Mouse (Mus musculus) kidney, postnatal 10 days (tissue): ENCODE results near the gene Sptb.

Source experiments
- DNase-seq: peaks from one replicate; pipeline ENCODE4 v3.0.0; 2021; ENCODE audit warnings: mixed read lengths

Sptb gene

GRCm38 (mm10) chr12:76572261-76573251 lies 137.8 kb downstream of the Sptb start:
- DNase-seq = peak; percentile 90

GRCm38 (mm10) chr12:76571266-76571665 lies 139.1 kb downstream of the Sptb start:
- DNase-seq = peak; percentile 77

DNA sequence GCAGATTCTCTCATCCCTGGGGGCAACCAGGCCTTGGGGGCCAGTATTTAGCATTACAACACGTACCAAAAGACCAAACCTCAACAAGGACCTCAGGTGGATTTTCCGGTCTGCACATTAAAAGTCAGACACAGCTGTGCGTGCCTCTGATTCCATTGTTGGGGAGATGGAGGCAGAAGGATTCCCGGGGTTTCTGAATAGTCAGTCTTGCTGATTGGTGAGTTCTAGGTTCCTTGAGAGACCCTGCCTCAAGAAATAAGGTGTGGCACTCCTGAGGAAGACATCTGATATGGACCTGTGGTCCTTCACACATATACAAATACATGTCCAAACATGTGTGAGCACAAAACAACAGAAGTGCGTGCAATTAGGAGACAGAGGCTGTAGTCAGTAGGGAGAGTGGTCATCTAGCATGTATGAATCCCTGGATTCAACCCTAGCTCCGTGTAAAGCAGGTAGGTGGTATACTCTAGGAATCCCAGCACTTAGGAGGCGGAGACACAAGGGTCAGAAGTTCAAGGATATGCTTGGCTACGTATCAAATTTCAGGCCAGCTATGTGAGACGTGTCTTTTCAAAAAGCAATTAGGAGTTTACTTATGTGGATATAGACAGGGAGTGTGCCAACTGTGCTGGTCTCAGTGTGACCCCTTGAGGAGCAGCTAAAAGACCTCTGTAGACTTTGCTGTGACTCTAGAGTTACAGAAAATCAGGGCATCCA lies 140.0 kb downstream of the Sptb start:
- DNase-seq = no peak

- no peak for DNase-seq
These were observed 144.1 kb downstream of the Sptb start for GRCm38 (mm10) chr12:76566284-76566683.

DNA sequence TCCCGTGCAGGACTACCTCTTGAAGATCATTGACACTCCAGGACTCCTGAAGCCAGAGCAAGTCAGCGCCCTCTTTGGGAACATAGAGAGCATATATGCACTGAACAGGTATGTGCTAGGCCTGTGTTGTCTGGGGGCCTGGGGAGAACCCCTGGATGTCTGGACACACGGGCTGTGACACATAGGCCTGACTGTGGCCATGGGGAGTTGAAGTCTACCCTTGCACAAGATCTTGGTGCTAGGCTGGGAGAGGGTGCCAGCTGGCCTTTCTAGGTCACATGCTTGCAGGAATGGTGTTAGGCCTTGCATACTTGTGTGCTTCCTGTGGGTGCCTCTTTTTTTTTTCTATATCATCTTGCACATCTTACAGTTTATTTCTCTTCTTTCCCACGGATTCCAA lies 148.2 kb downstream of the Sptb start:
- DNase-seq = no peak

DNA sequence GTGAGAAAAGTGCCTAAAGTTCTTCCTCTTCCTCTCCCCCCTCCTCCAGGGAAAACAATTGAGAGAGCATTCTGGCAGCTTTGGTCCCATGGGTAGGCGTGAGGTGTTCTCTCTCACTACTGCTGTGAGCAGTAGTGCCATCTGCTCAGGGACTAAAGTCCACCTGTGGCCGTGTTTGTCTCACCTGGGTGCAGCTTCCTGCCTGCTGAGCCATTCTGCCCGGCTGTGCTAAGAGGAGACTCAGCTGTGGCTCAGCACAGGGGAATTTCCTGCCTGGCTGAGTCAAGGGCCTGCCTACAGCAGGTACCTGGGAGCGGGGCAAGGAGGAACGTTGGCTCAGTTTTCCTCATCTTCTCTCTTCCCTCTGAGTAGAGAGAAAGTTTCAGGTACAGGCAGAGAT lies 152.1 kb downstream of the Sptb start:
- DNase-seq = peak; percentile 64

- DNase-seq = no peak
These were observed 153.5 kb downstream of the Sptb start for GRCm38 (mm10) chr12:76556745-76557389.

GRCm38 (mm10) chr12:76556187-76556586 lies 154.2 kb downstream of the Sptb start:
- DNase-seq = no peak

- DNase-seq = no peak
These were observed 155.4 kb downstream of the Sptb start for GRCm38 (mm10) chr12:76554871-76555386.

DNA sequence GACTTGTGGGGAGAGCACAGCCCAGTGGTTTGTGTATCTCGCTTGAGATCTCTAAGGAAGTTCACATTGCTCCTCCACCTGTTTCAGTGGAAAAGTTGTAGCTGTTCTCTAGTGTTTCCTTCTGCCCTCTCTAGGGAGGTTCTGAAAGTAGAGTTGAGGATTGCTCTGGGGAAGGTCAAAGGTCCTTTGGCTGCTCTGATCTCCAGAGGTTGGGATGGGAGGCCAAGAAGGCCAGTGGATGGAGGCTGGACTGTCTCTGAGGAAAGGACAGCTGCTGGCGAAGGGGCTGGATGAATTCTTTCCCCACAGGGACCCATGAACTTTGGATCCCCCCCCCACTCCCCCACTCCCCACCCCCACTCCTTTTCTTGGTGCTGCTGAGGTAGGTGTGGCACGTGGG lies 156.0 kb downstream of the Sptb start:
- DNase-seq = no peak

GRCm38 (mm10) chr12:76553917-76554316 lies 156.4 kb downstream of the Sptb start:
- peak; percentile 64 for DNase-seq

- DNase-seq = no peak
These were observed 157.4 kb downstream of the Sptb start for GRCm38 (mm10) chr12:76552958-76553357.

GRCm38 (mm10) chr12:76552321-76552720 lies 158.0 kb downstream of the Sptb start:
- peak; percentile 82 for DNase-seq

GRCm38 (mm10) chr12:76549203-76549602 lies 161.1 kb downstream of the Sptb start:
- no peak for DNase-seq

GRCm38 (mm10) chr12:76548082-76548423 lies 162.3 kb downstream of the Sptb start:
- DNase-seq = no peak

GRCm38 (mm10) chr12:76547409-76548081 lies 162.8 kb downstream of the Sptb start:
- no peak for DNase-seq

- peak; percentile 62 for DNase-seq
These were observed 163.7 kb downstream of the Sptb start for GRCm38 (mm10) chr12:76546383-76547276.

DNA sequence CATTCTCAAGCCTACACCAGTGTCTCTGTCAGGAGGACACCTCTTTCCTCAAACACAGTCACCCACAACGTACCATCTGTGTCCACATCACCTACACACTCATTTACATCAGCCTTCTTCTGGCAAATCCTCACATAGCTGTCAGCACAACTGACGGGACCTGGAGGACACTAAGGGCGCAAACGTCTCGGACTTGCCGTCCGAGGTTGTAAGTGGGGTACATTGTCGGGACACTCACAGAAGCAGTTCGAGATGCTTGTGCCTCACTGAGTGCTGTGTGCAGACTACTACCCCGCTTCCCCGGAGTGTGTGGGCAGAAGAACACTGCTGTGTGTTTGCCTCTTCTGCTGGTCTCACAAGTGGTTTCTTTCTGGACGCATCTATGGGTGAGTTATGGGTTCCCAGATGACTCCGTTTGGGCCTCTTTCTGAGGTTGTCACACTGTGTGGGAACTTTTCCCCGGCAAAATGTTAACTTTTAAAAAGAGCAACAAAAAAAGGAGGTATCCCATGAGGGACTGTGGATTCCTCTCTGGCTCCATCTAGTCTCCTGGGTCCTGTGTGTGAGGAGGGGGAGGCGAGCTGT lies 164.5 kb downstream of the Sptb start:
- DNase-seq = no peak

- no peak for DNase-seq
These were observed 168.5 kb downstream of the Sptb start for GRCm38 (mm10) chr12:76541879-76542278.

GRCm38 (mm10) chr12:76541475-76541874 lies 168.9 kb downstream of the Sptb start:
- no peak for DNase-seq

- no peak for DNase-seq
These were observed 169.6 kb downstream of the Sptb start for GRCm38 (mm10) chr12:76540701-76541221.
